Mouse (Mus musculus) v-Abl transformed pro-B cells (cell line): ENCODE measurements around the gene Trim21.

Experiments used
- in situ Hi-C, 2 experiments: fragments of 400-800 bp; cut with MboI; formaldehyde crosslinking; loops; one replicate each; pipeline ENCODE4 v1.15.1; 2025; ENCODE audit not compliant: unreplicated experiment in 2 of 2

Gene Trim21

DNA sequence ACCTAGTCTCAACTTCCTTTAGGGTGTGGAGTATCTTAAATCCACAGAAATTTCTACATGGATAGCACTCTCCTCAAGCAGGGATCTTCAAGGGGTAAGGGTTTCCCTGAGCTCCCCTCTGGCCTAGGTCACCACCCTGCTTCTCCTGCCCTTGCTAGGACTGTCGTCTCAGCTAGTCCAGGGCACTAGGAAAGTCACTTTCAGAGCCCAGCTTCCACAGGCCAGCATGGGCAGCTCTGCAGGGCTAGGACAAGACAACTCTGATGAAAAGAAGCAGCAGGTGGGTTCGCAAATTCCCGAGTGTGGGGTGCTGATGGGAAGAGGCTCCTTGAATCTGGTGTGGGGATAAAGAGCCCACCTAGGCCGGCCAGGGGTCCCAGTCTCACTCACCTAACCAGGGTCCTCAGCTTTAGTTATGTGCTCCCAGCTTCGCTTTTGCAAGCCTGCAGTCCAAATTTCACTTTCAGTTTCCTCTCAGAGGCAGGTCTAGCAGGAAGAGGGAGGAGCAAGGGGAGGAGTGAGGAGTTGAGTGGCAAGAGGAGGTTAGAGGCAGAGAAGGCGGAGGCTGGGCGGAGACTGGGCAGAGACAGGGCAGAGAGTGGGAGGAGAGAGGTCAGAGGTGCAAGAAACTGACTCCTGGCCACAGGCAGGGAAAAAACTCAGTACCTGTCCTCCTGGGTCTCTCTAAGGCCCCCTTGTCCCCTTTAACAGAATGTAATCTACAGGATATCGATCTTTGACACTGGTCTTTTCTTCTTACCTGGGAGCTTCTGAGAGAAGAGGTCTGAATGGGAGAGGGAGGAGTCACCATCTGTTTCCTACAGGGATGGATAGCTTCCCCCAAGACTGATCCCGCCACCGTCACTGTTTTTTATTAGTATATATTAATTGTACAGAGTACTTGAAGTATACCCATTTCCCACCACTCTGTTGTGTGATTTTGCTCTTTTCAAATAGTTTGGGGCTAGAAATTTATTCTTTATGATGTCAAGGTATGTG, at the start of gene Trim21:
Trim21 (minus strand) TSS at position 488 of the 999 bp plus-strand sequence.
- in situ Hi-C loops, result no loop called here

DNA sequence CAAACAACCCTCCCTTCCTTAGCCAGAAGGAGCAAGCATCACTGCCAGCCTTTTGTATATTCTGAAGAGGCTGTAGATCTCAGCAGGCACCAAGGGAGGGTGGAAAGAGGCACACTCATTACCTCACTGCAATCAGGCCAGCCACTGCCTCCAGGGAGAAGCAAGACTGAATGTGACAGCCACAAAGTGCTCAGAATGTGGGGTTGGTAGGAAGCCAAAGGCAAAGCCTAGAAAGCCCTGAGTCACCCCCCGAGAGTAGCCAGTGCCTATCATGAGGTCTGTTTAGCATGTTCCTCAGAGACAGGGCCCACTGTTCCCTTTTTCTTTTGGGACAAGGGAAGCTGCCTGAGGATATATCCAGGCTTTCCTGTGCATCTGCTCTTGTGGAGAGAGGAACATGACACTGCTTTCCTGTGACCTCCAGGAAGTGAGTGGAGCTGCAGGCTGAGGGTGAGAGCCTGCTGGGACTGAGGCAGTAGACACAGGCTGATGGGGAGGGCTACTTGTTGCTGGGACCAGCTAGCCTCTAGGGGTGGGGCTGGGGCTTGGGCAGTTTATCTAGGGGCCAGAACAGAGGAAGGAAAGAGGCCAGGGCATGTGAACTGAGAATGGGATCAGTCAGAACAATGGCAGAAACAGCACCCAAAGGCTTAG, 32.2 kb upstream of the Trim21 start, which contains the start of gene Olfr552:
Olfr552 (plus strand) TSS at position 393 of the 654 bp plus-strand sequence.
- in situ Hi-C loops, result no loop called here

DNA sequence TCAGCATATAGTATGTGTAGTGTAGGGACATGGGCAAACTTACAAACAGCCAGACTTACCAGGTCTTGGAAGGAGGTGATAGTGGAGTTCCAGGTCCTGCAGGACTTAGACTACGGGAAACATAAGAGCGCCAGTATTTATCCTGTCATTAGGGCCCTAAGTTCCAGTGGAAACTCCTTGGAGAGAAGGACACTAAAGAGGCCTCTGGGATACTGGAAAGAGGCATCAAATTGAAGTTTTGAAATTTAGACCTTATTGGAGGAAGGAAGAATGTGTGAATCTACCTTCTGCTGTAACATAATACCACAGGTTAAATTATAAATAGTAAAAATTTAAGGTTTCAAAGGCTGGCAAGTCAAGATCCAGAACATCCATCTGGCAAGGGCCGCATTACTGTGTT, 26.5 kb upstream of the Trim21 start, which contains the start of gene Olfr551:
Olfr551 (minus strand) TSS at position 101 of the 400 bp plus-strand sequence.
- in situ Hi-C loops, result no loop called here

DNA sequence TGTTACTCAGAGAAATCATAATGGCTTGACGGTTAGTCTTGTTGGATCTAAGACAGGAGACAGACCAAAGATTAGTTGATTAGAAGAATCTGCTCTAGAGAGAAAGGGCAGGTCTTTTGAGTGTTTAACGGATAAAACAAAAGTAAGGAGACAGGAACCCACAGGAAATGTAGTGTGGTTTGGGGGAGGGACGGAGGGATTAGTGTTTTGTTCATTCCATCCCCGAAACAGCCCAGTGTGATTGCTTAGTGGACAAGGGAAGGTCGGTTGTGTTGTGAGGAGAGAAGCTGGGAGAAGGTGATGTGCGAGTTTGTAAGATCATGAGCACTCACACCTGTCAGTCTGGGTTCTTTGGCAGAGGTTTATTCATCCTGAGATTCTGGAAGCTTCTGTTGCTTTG, 10.7 kb upstream of the Trim21 start:
- in situ Hi-C loops, result no loop called here

DNA sequence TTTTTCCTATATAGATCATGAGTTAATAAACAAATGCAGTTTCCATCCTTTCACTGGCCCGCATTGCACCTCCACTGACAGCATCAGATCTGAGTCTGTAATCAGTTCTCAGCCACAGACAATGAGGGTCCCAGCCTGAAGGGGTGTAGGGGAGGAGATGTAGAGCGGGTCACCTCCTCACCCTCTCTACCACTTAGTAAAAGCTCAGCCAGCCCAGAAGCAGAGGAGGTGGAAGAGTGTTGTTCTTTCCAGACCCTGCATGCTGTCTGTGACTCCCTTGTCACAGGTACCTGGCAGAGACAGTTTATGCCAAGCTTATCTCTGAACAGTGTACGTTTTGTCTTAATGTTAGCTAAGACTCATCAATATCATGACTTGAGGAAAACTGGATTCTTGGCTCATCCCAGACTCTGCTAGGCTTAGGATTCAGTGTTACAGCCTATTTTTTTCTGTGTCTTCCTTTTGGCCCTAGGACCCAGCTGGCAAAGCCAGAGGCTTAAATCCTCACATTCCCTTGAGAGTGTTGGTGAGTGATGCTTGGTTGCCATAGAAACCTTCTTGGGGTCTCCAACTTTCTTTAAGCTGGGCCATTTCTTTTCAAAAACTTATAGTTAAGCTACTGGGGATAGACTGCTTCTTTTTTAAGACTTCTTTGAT, 8.0 kb upstream of the Trim21 start:
- in situ Hi-C loops, result no loop called here

DNA sequence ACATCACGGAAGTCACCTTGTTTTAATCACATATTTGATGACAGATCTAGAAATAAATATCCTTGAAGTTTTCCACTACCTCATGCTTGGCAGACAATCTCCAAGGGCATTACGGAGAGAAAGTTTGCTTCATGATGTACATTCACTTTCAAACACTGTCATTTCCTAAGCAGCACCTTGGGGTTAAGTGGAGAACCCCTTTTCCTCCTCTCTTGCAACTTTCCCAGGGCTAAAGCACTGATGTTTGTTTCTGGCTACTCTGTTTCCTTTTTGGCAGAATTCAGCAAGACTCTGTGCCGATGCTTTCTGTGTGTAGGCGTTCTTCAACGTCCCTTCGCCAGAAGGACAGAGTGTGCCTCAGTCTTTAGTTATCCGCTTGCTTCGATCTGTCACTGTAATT, 5.9 kb upstream of the Trim21 start, which contains the start of gene Olfr550:
Olfr550 (plus strand) TSS at position 301 of the 400 bp plus-strand sequence.
- in situ Hi-C loops, result no loop called here

DNA sequence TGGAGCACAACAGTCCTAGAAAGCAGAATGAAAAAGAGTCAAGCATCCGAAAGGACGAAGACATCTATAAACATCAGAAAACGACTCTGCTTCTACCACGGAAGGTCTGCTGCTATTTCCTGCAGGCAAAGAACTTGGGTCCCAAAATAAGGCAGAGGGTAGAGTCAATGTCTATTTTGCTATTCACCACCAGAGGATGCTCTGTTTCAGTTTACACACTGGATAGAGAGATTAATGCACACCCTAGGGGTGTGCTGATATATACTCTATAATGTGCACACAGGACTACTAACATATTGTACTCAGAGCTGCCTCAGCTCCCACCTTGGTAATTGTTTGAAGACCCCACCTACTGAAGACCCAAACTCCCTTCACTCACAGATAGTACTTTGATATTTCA, 933 bp upstream of the Trim21 start:
- in situ Hi-C loops, result no loop called here

DNA sequence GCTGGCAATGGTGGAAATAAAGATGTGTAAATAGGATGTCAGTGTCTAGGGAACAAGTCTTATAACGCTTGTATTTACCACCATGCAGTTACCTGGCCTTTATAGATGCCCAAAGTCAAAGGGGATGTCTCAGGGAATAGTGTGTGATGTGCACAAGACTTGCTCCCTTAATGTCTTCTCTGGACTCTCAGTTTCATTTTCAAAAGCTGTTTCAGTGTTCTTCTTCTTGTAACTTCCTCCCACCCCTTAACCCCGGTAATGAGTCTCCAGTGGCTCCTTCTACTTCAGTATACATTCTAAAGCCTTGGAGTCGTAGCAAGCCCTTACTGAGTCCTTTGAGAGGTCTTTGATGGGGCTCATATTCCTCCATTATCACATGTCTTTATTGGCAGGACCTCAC, 12.0 kb downstream of the Trim21 start:
- in situ Hi-C loops, result no loop called here

DNA sequence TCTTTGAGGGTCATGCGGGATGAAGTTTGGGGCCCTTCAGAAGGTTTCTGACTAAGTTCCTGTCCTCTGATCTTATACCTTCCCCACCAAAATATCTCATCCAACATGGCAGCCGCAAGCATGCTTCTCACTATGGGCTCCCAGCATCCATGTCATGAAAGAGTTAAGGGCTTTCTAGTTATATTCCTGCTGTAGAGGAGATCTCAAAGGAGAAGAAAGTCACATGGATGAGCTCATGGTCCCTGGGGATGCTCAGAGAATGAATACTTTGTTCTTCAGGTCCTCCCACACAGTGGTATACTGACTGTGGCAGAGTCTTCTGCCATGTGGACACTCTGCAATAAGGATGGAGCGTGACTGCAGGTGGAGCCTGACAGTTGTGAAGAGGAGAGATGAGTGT, 15.7 kb downstream of the Trim21 start, which contains the start of gene Olfr549:
Olfr549 (plus strand) TSS at position 301 of the 400 bp plus-strand sequence.
- in situ Hi-C loops, result no loop called here

DNA sequence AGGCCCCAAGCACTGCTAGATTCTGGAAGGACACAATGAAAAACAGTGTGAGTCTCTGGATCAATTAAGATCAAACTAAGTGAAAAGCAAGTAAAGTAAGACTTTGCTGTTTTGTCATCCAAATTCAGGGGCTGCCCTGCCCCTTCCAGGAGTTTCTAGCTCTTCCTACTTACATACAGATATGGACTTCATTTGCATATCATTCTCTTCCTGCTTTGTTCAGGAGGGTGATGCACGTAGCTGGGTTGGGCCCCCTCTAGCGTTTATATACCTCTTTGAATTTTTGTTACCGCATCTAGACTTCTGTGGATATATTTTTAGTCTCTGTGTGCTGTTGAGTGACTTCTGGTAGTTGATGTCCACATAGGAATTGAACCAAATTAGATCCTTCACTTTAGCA, 24.0 kb downstream of the Trim21 start:
- in situ Hi-C loops, result no loop called here

DNA sequence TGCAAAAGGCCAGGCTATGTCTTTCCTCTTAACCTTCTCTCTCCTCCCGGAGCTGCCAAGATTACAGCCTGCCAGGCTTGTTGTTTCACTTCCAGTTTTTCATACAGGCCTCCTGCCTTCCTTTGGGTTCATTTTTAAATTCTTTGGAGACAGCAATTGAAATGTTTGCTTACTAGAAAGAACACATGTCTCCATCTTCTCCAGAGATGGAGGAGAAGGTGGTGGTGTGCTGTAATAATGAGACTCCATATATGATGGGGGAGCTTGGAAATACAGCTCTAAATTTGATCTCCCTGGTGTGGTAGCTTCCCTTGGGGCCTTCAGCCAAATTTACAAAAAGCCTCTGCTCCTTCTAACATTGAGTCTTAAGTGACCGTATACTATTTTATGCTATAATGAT, 24.7 kb downstream of the Trim21 start, which contains the start of gene Olfr548-ps1:
Olfr548-ps1 (plus strand) TSS at position 301 of the 400 bp plus-strand sequence.
- in situ Hi-C loops, result no loop called here

DNA sequence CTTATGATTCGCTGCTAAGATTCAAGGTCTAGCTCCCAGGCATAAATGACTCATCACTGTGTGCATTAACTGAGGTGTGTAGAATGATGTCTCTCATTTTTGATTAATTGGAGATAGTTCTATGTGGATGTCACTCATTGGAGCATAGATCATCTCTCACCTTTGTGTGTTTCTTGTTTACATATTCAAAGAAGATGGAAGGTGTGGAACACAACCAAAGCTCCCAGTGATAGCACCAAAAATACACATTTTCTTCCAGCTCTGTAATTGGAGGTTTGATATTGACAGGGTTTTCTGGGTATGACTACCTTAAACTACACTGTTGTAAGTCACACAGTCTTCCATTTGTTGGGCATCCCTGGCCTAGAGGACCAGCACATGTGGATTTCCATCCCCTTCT, 30.8 kb downstream of the Trim21 start, which contains the start of gene Olfr547:
Olfr547 (plus strand) TSS at position 301 of the 400 bp plus-strand sequence.
- in situ Hi-C loops, result no loop called here

DNA sequence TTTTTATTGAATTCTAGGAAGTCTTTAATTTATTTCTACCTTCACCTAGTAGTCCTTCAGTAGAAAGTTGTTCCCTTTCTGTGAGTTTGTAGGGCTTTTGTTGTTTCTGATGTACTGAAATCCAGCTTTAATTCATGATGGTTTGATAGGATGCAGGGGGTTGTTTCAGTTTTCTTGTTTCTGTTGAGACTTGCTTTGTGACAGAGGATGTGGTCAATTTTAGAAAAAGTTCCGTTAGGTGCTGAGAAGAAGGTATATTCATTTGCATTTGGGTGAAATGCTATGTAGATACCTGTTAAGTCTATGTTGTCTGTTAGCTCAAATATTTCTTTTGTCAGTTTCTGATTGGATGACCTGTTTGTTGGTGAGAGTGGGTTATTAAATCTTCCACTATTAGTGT, 36.2 kb downstream of the Trim21 start:
- in situ Hi-C loops, result no loop called here

DNA sequence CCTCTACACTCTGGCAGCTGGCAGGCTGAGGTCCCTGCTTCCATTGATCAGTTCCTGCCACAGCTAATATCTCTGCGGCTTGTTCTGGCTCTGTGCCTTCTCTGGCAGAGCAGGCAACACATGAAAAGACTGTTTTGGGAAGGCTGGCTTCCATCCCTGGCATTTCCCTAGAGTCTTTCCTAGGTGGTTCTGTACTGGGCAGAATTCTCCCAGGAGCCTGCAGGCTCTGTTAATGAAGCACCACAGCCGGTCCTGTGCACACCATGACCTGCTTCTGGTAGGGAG, 48.3 kb downstream of the Trim21 start:
- in situ Hi-C loops, result loop anchor here (5.0 to 25.0 kb wide), 4 partner anchors 405 to 1668 kb away; partner anchors contain the start of genes Olfr243 (in 2 of the 2), Olfr633 (in 2 of the 2), Olfr572 (in 1 of the 2) and Olfr648 (in 1 of the 2)

DNA sequence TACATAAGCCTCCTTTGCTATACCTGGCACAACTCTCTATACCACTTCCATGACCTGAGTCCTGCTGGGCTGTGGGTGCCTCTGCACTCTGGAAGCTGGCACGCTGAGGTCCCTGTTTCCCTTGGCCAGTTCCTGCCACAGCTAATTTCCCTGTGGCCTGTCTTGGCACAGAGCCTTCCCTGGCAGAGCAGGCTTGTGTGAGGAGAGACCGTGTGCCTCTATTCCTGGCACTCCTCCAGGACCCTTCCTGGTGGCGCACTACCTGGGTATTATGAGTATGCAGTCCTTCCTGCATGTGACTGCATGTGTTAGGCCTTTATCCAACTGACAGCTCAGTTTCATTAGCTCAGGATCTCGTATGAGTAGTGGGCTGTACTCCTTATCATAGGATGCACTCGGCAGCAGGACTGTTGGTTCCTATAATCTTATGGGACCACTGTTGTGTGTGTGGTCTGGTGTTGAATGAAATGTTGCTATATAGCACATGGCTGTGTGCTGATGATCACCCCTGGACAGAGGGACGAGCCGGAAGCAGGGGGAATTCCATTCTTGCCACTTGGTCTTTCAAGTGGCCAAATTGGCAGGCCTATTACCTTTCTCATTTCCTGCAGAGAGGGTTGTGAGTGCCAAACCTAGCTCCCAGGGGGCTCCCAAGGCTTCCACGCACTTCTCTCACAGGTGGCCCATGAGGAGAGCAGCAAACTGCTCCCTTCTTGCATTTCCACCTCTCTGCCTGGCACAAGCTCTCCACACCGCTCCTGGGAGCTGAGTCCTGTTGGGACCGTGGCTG, 48.8 kb downstream of the Trim21 start:
- in situ Hi-C loops, result loop anchor here (5.0 to 25.0 kb wide), 4 partner anchors 406 to 1668 kb away; partner anchors contain the start of genes Olfr243 (in 2 of the 2), Olfr633 (in 2 of the 2), Olfr572 (in 1 of the 2) and Olfr648 (in 1 of the 2)

DNA sequence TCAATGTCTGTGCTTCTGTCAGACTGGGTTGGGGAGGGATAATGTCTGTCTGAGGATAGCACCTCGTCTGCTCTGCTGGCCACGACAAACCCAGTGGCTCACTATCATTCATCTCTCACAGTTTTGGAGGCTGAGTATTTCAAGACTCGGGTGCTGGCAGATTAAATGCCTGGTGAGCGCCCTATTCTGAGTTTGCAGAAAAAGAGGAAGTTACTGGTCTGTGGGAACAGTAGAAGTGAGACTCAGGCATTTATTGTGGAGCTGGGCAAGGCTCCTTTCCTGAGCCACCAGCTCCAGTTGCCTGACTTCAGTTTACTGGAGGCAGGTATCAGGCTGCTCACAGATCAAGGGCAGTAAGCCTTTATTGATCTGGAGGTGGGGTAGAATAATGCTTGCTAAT, 51.1 kb downstream of the Trim21 start:
- in situ Hi-C loops, result loop anchor here (5.0 to 25.0 kb wide), 6 partner anchors 123 to 1683 kb away; partner anchors contain the start of genes Olfr243 (in 2 of the 2), Olfr554 (in 2 of the 2), Olfr633 (in 2 of the 2) and Olfr557 (in 1 of the 2)

DNA sequence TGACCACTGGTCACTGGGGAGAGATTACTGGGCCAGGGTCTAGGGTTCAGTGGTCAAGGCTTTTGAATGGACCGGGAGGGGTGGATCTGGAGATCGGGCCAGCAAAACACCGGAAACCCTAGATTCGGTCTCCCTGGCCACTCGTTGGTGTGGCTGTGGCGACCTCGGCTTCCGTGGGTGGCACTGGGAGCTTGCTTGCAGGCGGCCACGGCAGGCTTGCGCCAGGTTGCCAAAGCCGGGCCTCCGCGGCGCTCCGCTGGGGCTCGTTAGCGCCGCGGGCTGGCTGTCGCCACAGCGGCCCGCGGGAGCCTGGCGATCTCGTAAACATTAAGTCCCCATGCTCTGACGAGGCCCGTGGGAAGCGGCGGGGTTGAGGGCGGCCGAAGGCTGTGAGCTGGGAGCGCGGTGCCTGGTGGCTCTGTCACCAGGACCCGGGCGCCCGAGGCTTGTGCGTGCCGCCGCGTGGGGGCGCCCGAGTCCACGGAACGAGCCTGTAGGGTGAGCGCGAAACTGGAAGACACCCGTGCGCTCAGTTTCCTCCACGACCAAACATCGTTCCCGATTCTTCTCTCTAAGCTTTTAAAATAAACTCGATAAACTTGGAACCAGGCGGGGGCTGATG, 52.4 kb downstream of the Trim21 start:
- in situ Hi-C loops, result loop anchor here (5.0 to 25.0 kb wide), 6 partner anchors 124 to 1684 kb away; partner anchors contain the start of genes Olfr243 (in 2 of the 2), Olfr554 (in 2 of the 2), Olfr633 (in 2 of the 2) and Olfr557 (in 1 of the 2)

DNA sequence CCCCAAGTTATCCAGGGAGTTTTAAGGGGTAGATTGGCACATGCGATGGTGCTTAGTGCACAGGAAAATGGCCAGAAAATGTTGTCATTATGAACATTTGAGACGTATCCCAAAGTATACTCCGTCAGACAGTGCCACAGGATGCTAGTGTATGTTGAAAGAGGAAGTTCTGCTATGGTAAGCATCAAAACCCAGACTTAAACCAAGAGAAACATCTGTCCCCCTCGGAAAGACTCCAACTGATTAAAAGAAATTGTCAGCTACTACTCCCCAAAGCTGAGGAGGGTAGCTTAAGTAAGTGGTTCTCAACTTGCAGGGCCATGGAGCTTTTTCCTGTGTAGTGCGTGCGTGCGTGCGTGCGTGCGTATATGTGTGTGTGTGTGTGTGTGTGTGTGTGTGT, 53.4 kb downstream of the Trim21 start:
- in situ Hi-C loops, result loop anchor here (5.0 to 25.0 kb wide), 6 partner anchors 125 to 1685 kb away; partner anchors contain the start of genes Olfr243 (in 2 of the 2), Olfr554 (in 2 of the 2), Olfr633 (in 2 of the 2) and Olfr557 (in 1 of the 2)
